In genomic region chr9:61170921-61171320, GRCm38 (mm10) we compare ENCODE assay signal across 35 mouse cellular contexts.
"Had no signal": no experiment of that assay in that cellular context is flagged by ENCODE, and none has a peak within 500 bp of the region (broad histone marks: within the 10 kb centered on the region; RNA-seq: fewer than 3 reads in every experiment).

No protein-coding gene starts in this region.

- H3K36me3 ChIP-seq: heart, embryonic 10.5 days; heart, embryonic 12.5 days; heart, embryonic 13.5 days; heart, embryonic 15.5 days; hindbrain, embryonic 10.5 days; hindbrain, embryonic 12.5 days; hindbrain, embryonic 13.5 days; hindbrain, embryonic 15.5 days; intestine, embryonic 15.5 days; kidney, embryonic 15.5 days had no signal

- H3K9ac ChIP-seq: heart, embryonic 12.5 days; heart, embryonic 13.5 days; heart, embryonic 15.5 days; hindbrain, embryonic 12.5 days; hindbrain, embryonic 13.5 days; hindbrain, embryonic 14.5 days; hindbrain, embryonic 15.5 days; intestine, embryonic 15.5 days; kidney, embryonic 15.5 days had no signal

- H3K27ac ChIP-seq: heart, embryonic 10.5 days; heart, embryonic 13.5 days; heart, embryonic 15.5 days; hindbrain, embryonic 10.5 days; hindbrain, embryonic 12.5 days; hindbrain, embryonic 13.5 days; hindbrain, embryonic 14.5 days; hindbrain, embryonic 15.5 days; hindbrain, postnatal 0 days; intestine, embryonic 15.5 days; kidney, embryonic 15.5 days; kidney, postnatal 0 days; layer of hippocampus, adult 2 months had no signal

- H3K4me2 ChIP-seq: heart, embryonic 11.5 days; heart, embryonic 12.5 days; heart, embryonic 13.5 days; heart, embryonic 15.5 days; hindbrain, embryonic 12.5 days; hindbrain, embryonic 13.5 days; hindbrain, embryonic 14.5 days; hindbrain, embryonic 15.5 days; intestine, embryonic 15.5 days; kidney, embryonic 15.5 days had no signal

- H3K9me3 ChIP-seq: heart, embryonic 10.5 days; heart, embryonic 12.5 days; heart, embryonic 13.5 days; heart, embryonic 15.5 days; hindbrain, embryonic 10.5 days; hindbrain, embryonic 12.5 days; hindbrain, embryonic 13.5 days; hindbrain, embryonic 15.5 days; intestine, embryonic 15.5 days; kidney, embryonic 15.5 days had no signal

- ATAC-seq: hindbrain, embryonic 16.5 days; hindbrain, postnatal 0 days; inflammation-experienced regulatory T-cells, adult 6 months; intestine, embryonic 15.5 days; intestine, embryonic 16.5 days; intestine, postnatal 0 days had no signal

- DNase-seq: heart, postnatal 10 days; heart, postnatal 14 days; heart, postnatal 36 days; heart, postnatal 4 days; kidney, adult 11 months; kidney, adult 18-20 months; kidney, adult 2 months; kidney, adult 8-10 months; kidney, adult 9 months; kidney, postnatal 10 days; kidney, postnatal 14 days; kidney, postnatal 25 days; kidney, postnatal 36 days; kidney, postnatal 4 days; layer of hippocampus, adult 9-11 months; layer of hippocampus, postnatal 36 days had no signal

- H3K27me3 ChIP-seq: hindbrain, embryonic 15.5 days; intestine, embryonic 15.5 days had no signal

- H3K4me3 ChIP-seq: heart, embryonic 10.5 days; heart, embryonic 12.5 days; heart, embryonic 13.5 days; heart, embryonic 15.5 days; hindbrain, embryonic 10.5 days; hindbrain, embryonic 12.5 days; hindbrain, embryonic 13.5 days; hindbrain, embryonic 15.5 days; intestine, embryonic 15.5 days; kidney, embryonic 15.5 days; layer of hippocampus, adult 2 months had no signal
